Mouse (Mus musculus) liver, adult 2 months (tissue): ENCODE measurements around the gene Zkscan2.

Source experiments
- CTCF ChIP-seq: fragments of 200-500 bp; IDR thresholded peaks from 2 replicates; pipeline ENCODE4 v1.5.1; 2011; ENCODE audit warnings: low read depth, low read length, control low read depth
- POLR2A ChIP-seq: fragments of 200-500 bp; IDR thresholded peaks from 2 replicates; pipeline ENCODE4 v1.6.1; 2011; ENCODE audit warnings: low read length, control low read depth; ENCODE audit not compliant: insufficient read depth; ENCODE audit errors: extremely low read depth

DNA sequence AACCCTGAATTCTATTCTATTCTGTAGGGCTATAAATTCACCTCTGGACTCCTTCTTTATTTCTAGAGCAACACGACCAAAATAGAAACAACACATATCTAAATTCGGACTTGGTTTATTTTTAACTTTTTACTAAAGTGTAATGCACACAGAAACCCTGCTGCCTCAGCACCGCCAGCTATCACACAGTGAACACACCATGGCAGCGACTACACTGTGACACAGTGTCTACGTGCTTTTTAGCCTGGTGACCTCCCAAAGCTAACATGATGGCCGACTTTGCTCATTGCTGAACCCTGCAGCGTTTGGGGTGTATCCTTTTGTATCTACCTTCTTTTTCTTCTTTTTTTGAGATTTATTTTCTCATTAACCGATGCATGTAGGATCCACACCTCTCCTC is 47.2 kb downstream of the Zkscan2 start:
- no peak for TF ChIP-seq POLR2A
- no peak for TF ChIP-seq CTCF
